Mouse (Mus musculus) monocyte, adult 5-6 weeks (primary cell): Measurements from ENCODE around the gene Sv2a. TPM values are rescaled to one million over a fixed set of nuclear protein-coding genes. Genes with fewer than 3 reads are reported as not detected.
"Not testable (repeated sequence)": the region's sequence is repeated elsewhere in the genome, so short reads cannot be mapped to it uniquely, and the experiment has no call there.

ENCODE experiments used
- ATAC-seq: fragments of 153-309, 156-312 bp; replicated peaks from 2 replicates; pipeline ENCODE4 v1.8.0; 2017; ENCODE audit warnings: mild to moderate bottlenecking; ENCODE audit not compliant: low TSS enrichment, insufficient number of reproducible peaks, severe bottlenecking, poor library complexity, low FRiP score
- total RNA-seq: library from RNA; stranded (forward); fragments of 200-1000, 200-491, 200-594 nt; gene quantifications from 3 replicates; pipeline ENCODE4 v1.2.3, GENCODE M21; 2017

Sv2a gene
- total RNA-seq, 1 experiment from 2014 or later: not detected

DNA sequence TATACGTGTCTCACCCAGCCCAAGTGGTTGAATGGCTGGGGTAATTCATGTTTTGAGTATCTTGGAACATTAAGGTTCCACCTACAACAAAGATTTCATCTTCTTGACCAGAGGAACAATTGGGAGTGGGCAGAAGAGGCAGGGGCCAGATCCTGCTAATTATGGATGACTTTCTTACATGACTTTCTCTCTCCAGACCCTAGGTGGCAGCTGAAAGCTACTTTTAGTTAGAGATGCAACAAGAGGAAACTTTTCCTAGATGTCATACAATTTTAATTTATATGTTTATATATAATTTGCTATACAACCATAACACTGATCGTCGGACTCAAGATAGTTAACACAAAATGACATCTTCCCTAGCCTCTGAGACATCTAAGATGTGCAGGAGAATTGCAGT lies 26.9 kb downstream of the Sv2a start:
- ATAC-seq: no peak

DNA sequence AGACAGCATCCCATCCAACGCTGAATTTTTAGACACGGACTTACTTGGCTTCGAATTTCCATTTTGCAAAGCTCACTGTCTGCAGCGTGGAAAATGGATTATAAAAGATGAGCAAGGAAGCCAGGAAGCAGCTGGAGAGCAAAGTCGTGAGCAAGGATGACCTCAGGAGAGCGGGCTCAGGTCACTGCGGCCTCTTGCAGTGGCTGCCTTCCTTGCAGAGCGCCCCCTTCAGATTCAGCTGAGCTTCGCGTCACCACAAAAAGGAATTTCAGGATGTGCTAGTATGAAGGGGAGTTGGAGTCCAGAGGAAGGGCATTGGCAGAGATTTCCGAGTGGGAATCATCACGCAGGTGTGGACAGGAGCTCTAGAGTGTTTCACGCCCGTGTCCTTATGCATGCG lies 28.3 kb downstream of the Sv2a start:
- no peak for ATAC-seq

GRCm38 (mm10) chr3:96219191-96219641 lies 38.3 kb downstream of the Sv2a start:
- ATAC-seq: no peak

DNA sequence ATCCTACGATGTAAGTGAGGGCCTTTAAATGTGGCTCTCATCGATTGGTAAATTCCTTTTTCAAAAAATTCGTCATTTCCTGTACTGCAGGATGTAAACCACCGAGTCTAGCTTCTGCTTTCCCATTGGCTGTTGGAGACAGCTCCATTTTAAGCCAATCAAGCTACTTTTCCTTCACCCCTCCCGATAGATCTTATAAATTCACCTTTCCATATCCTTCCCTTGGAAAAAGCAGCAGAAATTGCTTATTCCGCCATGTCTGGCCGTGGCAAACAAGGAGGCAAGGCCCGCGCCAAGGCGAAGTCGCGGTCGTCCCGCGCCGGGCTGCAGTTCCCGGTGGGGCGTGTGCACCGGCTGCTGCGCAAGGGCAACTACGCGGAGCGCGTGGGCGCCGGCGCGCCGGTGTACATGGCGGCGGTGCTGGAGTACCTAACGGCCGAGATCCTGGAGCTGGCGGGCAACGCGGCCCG lies 38.7 kb downstream of the Sv2a start, which contains the start of the genes Bola1 and Hist2h2ab:
Bola1 (minus strand) TSS at position 49 of the 470 bp plus-strand sequence.
Hist2h2ab (plus strand) TSS at position 205 of the 470 bp plus-strand sequence.
- ATAC-seq: peak; percentile 79

DNA sequence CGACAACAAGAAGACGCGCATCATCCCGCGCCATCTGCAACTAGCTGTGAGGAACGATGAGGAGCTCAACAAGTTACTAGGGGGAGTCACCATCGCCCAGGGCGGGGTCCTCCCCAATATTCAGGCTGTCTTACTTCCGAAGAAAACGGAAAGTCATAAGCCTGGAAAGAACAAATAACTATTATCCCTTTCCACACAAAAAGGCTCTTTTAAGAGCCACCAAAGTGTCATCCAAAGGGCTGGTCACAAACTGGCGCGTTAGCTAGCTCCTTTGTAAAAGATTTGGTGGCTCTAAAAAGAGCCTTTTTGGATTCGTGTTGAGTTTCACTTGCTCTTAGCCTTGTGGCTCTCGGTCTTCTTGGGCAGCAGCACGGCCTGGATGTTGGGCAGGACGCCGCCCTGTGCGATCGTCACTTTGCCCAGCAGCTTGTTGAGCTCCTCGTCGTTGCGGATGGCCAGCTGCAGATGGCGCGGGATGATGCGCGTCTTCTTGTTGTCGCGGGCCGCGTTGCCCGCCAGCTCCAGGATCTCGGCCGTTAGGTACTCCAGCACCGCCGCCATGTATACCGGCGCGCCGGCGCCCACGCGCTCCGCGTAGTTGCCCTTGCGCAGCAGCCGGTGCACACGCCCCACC lies 39.3 kb downstream of the Sv2a start:
- ATAC-seq: not testable (repeated sequence)

GRCm38 (mm10) chr3:96220765-96221639 lies 40.1 kb downstream of the Sv2a start, which contains the start of the genes Hist2h2ac and Hist2h2be:
TSS of gene Hist2h2ac (minus strand) at chr3:96220880.
TSS of gene Hist2h2be (plus strand) at chr3:96221119.
- ATAC-seq: peak; percentile 82

DNA sequence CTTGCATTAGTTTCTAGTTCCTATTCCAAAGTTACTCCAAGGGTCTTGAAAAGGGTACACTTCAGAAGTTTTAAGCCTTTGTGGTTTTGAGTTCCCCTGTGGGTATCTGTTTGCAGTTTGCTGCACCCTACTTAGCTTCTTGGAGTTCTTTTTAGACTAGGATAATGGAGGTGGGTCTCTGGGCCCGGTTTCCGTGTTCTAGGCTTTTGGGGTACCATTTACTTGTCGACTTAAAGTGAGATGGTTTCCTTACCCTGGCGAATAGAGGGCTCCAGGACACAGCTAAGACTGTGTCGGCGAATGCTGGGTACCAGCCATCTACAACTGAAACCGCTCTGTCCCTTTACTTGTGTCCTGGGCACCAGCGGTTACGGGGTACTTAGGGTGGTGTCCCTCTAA lies 40.7 kb downstream of the Sv2a start:
- ATAC-seq: no peak

DNA sequence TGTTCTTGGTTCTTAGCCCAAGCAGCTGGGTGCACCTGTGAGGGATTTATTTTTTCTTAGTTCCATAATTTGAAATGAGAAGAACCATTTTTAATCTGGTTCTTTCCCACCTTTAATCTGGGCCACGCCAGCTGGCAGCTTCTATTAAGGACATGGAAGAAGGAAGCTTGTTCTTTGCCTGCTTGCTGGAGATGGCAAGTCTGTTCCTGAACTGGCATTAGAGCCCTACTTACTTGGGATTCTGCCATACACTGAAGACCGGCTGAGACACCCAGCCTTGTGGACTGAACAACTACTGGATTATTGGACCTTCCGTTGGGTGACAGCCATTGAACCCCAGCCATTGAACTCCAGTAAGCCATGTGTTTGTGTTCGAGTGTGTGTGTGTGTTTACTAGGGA lies 41.8 kb downstream of the Sv2a start:
- ATAC-seq: no peak

- no peak for ATAC-seq
These were observed 44.5 kb downstream of the Sv2a start for GRCm38 (mm10) chr3:96225421-96225820.

DNA sequence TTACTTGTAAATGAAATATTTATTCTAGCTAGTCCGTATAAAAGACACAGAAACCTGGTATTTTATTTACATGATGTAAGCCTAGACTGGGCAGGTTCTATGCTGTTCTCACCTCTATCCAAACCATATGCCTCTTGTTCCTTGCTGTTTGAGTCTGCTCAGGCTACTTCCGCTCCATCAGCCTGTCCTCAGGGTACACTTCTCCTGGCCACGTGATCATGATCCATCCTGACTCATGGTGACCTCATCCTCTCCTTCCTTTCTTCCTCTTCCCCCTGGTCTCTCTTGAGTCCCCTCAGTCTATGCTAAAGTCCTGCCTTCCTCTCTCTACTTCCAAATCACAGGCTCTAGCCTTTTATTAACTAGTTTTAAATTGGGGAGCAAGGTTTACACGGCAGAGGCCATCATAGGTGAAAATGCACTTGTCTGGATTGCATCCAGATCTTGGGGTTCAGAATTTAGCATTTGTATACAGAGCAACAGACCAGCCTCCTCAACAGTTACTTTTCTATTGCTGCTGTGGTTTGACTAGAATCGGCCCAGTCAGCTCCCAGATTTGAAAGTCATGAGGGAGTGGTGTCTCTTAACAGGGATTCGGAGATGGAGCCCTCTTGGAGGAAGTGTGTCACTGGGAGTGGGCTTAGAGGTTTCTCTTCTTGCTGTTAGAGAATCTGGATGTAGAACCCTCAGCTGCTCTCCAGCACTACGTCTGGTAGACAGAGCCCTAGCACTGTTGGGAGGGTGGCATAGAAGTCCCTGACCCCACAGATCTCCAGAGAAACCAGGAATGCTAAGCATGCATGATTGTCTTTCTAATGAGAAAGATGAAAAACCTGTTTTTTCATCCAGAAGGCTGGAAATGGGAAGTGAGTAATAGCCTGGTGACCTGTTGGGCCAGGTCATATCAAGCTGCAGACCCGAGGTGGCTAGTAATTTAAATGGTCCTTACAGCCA lies 46.0 kb downstream of the Sv2a start:
- peak; percentile 62 for ATAC-seq

DNA sequence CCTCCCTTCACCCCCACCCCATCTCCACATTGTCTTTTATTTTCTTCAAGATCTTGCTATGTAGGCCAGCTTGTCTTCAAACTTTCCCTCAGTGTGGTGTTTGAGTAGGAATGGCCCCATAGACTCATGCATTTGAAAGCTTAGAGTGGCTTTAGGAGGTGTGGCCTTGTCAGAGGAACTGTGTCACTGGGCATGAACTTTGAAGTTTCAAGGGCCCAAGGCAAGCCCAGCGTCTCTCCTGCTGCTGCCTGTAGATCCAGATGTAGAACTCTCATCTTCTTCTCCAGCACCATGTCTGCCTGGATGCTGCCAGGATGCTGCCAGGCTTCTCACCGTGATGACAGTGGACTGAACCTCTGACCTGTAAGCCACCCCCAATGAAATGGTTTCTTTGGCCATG lies 47.9 kb downstream of the Sv2a start:
- 0 out of 2 replicates have a peak, but pooled peaks have one; percentile 14 for ATAC-seq

- peak; percentile 57; the same call in 1 of the 2 replicates for ATAC-seq
These were observed 49.5 kb downstream of the Sv2a start for GRCm38 (mm10) chr3:96230404-96230803.

DNA sequence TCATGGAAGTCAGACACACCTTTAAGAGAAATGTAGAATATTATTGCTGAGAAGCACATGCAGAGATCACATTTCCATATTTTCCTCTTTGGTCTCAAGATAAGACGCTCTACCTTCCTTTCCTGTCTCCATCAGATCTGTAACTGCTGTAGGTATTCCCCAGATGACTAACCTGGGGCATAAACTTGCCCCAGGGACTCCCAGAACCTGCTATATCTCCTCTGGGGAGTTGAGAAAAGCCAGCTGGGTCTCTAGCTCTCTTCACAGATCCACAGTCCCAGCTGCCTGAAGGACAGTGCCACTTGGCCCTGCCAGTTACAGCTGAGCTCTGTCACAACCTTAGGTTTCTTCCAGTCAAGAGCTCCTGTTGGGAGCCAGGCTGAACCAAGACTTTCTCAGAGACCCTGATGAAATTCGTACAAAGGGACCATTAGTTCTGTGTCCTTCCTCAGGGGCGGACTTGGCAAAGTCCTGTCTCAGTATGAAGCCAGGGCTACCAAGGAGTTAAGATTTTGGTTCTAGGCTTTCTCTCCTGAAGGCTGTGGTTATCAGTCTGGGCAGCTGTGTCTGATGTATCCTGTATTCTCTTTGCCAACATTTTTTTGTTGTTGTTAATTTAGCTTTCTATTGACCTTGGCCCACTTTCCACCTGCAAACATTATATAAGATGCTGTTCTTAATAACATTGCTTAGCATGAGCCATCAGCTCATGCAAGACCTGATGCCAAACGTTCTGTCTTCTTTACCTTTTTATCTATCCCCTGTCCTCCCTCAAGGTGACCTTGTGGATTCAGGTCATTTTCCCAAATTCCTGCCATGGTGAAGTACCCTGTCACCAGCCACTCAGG lies 50.2 kb downstream of the Sv2a start:
- ATAC-seq: no peak

GRCm38 (mm10) chr3:96231758-96232120 lies 50.8 kb downstream of the Sv2a start:
- no peak for ATAC-seq

- no peak for ATAC-seq
These were observed 54.0 kb downstream of the Sv2a start for GRCm38 (mm10) chr3:96234914-96235313.

DNA sequence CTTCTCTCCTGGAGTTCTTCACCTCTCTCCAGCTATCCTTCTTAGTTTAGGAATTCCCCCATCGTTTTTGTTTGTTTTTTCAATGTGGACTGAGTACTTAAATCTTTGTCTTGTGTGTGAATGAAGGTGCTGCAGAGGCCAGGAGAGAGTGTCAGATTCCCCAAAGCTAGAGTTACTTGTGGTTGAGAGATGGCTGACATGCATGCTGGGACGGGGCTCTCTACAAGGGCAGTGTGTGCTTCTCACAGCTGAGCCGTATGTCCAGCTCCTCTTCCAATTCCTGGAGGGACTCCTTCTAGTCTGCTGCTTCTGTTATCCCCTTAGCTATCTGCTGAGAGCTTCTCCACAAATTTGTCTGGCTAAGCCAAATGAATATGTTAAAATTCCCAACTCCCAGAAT lies 54.9 kb downstream of the Sv2a start:
- no peak for ATAC-seq

- no peak for ATAC-seq
These were observed 55.9 kb downstream of the Sv2a start for GRCm38 (mm10) chr3:96236834-96237334.
